Mouse (Mus musculus) embryonic facial prominence, embryonic 11.5 days (tissue): Measurements from ENCODE around the gene Rnf214. TPM values are rescaled to one million over a fixed set of nuclear protein-coding genes. Genes with fewer than 3 reads are reported as not detected.
A peak's percentile ranks its signal among the peaks of the same experiment; 100 is the strongest.

ENCODE experiments used
- ATAC-seq: fragments of 200-750 bp; cut with Nextera tagmentation; replicated peaks from 2 replicates; pipeline ENCODE4 v1.8.0; 2017; ENCODE audit warnings: low read depth; ENCODE audit not compliant: insufficient number of reproducible peaks, low FRiP score, low TSS enrichment
- DNase-seq: peaks from one replicate; pipeline ENCODE4 v3.0.0-alpha.2; 2015; ENCODE audit warnings: low spot score
- H3K27ac ChIP-seq: fragments of 300-500 bp; sonication (generic); replicated peaks from 2 replicates; pipeline ENCODE4 v1.5.1; 2014; ENCODE audit warnings: mild to moderate bottlenecking, low read depth, low read length, control low read depth
- H3K27me3 ChIP-seq: fragments of 300-500 bp; sonication (generic); 2 replicates; pipeline ENCODE4 v1.6.1; 2014; ENCODE audit warnings: mild to moderate bottlenecking, low read length, moderate library complexity, mixed read lengths; ENCODE audit not compliant: control insufficient read depth, insufficient read depth
- H3K36me3 ChIP-seq: fragments of 300-500 bp; sonication (generic); replicated peaks from 2 replicates; pipeline ENCODE4 v1.6.1; 2014; ENCODE audit warnings: low read depth, mild to moderate bottlenecking, low read length, moderate library complexity, mixed read lengths; ENCODE audit not compliant: control insufficient read depth, insufficient read depth
- H3K4me1 ChIP-seq: fragments of 300-500 bp; sonication (generic); 2 replicates; pipeline ENCODE4 v1.6.1; 2014; ENCODE audit warnings: low read length, mixed read lengths; ENCODE audit not compliant: control insufficient read depth, insufficient read depth
- H3K4me2 ChIP-seq: fragments of 300-500 bp; sonication (generic); 2 replicates; pipeline ENCODE4 v1.6.1; 2014; ENCODE audit warnings: low read depth, mild to moderate bottlenecking, control low read depth, low read length, moderate library complexity
- H3K4me3 ChIP-seq: fragments of 300-500 bp; sonication (generic); 2 replicates; pipeline ENCODE4 v1.5.1; 2014; ENCODE audit warnings: low read depth, low read length, control low read depth
- H3K9ac ChIP-seq: fragments of 300-500 bp; sonication (generic); replicated peaks from 2 replicates; pipeline ENCODE4 v1.6.1; 2014; ENCODE audit warnings: mild to moderate bottlenecking, control low read depth, low read length
- H3K9me3 ChIP-seq: fragments of 300-500 bp; sonication (generic); replicated peaks from 2 replicates; pipeline ENCODE4 v1.6.1; 2016; ENCODE audit warnings: mild to moderate bottlenecking, low read length, inconsistent platforms, mixed read lengths; ENCODE audit not compliant: control insufficient read depth
- WGBS: fragments of 180-500 bp; shearing (Covaris S2); extraction: QIAGEN DNeasy Blood & Tissue Kit; methylation state at CpG from one replicate; pipeline ENCODE4 v1.1.7; 2014; 5-methylcytosine and 5-hydroxymethylcytosine counted together
- polyA plus RNA-seq: library from polyadenylated mRNA; unstranded; fragments of >200 nt; fragmentation: Nextera tagmentation; extraction: Ambion mirVana; gene quantifications from 2 replicates; pipeline ENCODE4 v1.2.1, GENCODE M21; 2014

The Rnf214 gene
- polyA plus RNA-seq, result 53.1 and 54.4 TPM in 2 replicates

GRCm38 (mm10) chr9:45906355-45907077 lies at the start of gene Rnf214, which contains the start of gene Pcsk7:
Gene Rnf214 (minus strand): TSS chr9:45906911.
Gene Pcsk7 (plus strand): TSS chr9:45906497.
- peak within 1 kb of the TSS; percentile 86 for H3K27ac ChIP-seq
- H3K36me3 ChIP-seq, result peaks cover 4% of the 10 kb centered on the region
- no peaks in the 10 kb centered on the region for H3K9me3 ChIP-seq
- H3K4me1 ChIP-seq, result no peaks in the 10 kb centered on the region; the same call in 1 of the 2 replicates
- DNase-seq, result peak; percentile 92
- peak within 1 kb of the TSS; percentile 96 for H3K4me3 ChIP-seq
- H3K4me2 ChIP-seq, result peak within 1 kb of the TSS; percentile 75
- peak; percentile 88 for ATAC-seq
- H3K9ac ChIP-seq, result peak within 1 kb of the TSS; percentile 92
- under 1% methylated on average over 76 of the region's 80 CpGs for WGBS
- no peaks in the 10 kb centered on the region for H3K27me3 ChIP-seq

DNA sequence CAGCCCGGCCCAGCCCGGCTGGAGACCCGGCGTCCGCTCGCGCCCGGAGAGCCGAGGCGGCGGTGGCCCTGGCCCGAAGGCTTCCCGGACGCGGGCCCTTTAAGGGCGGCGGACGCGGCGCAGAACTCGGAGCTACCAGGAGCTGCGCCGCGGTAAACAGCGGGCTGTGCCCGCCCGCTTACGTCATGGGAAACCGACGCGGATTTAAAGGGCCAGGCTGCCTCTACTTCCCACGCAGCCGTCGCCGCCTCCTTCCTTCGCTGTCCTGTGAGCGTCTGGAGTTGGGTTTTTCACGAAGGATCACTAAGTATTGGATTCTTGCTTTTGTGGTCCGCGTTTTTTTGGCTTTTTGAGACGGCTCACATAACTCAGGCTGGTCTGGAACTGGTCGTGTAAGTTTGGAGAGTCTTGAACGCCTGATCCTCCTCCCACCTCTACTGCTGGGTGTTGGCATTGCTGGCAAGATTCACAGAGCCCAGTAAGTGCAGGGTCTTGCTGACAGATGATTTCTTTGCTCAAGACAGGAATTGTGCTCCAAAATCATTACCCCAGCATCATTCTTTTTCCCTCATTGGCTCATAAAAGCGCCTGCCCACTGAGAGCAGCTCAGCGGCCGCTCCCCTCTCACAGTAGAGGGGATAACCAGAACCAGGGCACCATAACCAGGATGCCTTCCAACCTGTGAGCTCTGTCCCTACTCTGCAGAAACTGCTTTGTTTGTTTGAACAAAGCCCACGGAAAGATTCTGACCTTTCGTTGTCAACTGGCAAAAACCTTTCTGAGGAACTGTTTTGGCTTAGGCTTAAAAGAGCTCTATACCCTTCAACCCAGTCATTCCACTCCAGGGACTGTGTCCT lies 48.6 kb upstream of the Rnf214 start, which contains the start of gene Sidt2:
Gene Sidt2 (minus strand): TSS at position 152 of the 857 bp plus-strand sequence.
- WGBS, result under 1% methylated on average over 46 of the region's 48 CpGs
- Histone ChIP-seq H3K4me2 (peak within 1 kb of the TSS; percentile 84), H3K9ac (peak within 1 kb of the TSS; percentile 88), H3K4me3 (peak within 1 kb of the TSS; percentile 91), H3K9me3 (no peaks in the 10 kb centered on the region), H3K27me3 (no peaks in the 10 kb centered on the region), H3K36me3 (no peaks in the 10 kb centered on the region), H3K4me1 (no peaks in the 10 kb centered on the region), H3K27ac (peak within 1 kb of the TSS; percentile 73)
- peak; percentile 89 for ATAC-seq
- DNase-seq, result peak; percentile 94

DNA sequence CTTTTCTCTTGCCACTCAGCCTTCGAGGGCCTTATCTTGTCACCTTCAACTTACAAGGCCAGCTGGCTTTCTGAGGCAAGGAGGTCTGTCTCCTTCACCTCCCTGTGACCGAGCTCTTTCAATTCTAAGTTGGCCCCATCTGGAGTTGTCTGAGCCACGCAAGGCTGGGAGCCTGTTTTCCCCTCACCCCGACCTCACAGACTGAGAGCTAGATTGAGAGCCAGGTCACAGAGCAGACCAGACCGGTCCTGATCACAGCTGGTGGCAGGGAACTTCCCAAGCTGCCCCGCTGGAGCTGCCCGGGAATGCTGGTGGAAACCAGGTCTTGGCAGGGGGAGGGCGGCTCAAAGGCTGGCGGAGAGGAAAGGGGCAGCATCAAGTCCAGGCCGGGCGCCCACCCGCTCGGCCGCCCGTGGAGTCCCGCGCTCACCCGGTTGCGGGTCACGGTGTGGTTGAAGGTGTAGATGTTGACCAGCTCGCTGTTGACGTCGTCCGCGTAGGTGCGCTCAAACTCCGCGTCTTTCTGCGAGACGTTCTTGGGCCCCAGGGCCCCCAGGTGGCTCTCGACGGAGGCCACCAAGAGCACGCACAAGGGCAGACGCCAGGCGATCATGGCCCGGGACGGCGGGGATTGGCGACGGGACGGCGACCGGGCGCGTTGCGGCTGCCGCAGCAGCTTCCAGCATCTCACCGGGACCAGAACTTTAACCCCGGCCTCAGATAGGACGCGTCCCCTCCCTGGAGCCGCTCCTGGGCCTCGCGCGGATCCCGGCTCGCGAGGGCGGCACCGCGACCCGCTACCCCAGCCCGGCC lies 47.8 kb upstream of the Rnf214 start:
- WGBS, result under 1% methylated on average over 58 of the region's 63 CpGs
- Histone ChIP-seq H3K4me2 (peak overlapping the region; percentile 84), H3K9ac (peak overlapping the region; percentile 88), H3K36me3 (no peaks in the 10 kb centered on the region), H3K4me1 (no peaks in the 10 kb centered on the region), H3K27me3 (no peaks in the 10 kb centered on the region), H3K4me3 (peak overlapping the region; percentile 91), H3K9me3 (no peaks in the 10 kb centered on the region), H3K27ac (peak overlapping the region; percentile 73)
- ATAC-seq (peak; percentile 64; the same call in 1 of the 2 replicates), DNase-seq (peak; percentile 52)

DNA sequence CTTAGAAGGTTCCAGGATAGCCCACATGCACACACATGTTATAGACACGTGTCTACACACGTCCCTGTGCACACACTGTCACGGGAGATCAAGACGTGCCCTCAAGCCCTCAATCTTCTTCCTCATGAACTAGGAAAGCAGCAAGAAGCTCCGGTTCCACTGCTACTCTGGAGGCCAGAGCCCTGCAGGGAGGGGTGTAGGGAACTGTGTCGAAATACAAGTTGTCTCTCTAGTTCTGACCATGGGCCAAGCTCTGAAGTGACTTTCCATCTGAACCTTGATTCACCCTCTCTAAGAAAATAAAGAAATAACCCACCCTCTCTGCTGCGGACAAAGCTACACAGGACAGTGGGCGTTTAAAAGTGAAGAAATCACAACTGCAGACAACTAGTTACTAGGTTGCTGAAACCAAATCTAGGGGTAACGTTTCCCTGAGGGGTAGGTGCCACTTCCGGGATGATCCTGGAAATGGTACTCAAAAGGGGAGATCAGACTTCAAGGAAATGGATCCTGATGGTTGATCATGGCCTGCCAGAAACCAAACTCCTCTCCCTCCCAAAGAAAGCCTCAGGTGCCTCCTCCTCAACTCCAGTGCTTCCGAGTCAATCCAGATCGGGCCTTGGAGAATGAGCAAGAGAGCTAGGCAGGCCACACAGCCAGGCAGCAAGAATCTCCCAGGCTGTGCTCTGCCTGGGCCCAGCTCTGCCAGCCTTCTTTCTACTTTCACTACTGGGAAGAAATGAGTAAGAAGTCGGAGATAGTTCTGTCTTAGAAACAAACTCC lies 47.0 kb upstream of the Rnf214 start:
- 56% methylated on average over 13 of the region's 13 CpGs for WGBS
- Histone ChIP-seq H3K9me3 (no peaks in the 10 kb centered on the region), H3K27me3 (no peaks in the 10 kb centered on the region), H3K27ac (no peak overlapping the region), H3K4me2 (peak overlapping the region; percentile 84), H3K4me3 (peak overlapping the region; percentile 91), H3K4me1 (no peaks in the 10 kb centered on the region), H3K9ac (peak overlapping the region; percentile 88), H3K36me3 (no peaks in the 10 kb centered on the region; the same call in 1 of the 2 replicates)
- DNase-seq, result no peak
- ATAC-seq, result no peak

DNA sequence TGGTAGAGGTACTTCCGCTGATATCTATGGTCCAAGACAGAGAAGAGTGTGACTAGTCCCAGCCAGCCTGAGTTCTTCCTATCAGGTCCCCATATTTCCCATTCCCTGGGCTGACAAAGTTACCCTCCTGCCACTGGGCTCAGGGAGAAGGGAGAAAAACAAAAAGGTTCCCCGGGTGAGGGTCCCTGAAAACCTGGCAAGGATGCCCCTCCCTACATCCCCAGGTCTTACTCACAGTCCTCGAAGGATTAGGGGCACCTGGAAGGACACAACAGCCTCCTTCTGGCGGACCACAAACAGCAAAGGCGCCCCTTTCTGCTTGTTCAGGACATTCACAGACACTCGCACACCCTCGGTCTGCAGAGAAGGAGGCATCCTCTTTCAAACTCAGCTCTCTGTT lies 46.2 kb upstream of the Rnf214 start:
- no peak overlapping the region; the same call in 1 of the 2 replicates for H3K4me2 ChIP-seq
- H3K4me1 ChIP-seq, result no peaks in the 10 kb centered on the region
- peak overlapping the region; percentile 22; the same call in 1 of the 2 replicates for H3K9ac ChIP-seq
- H3K9me3 ChIP-seq, result no peaks in the 10 kb centered on the region
- no peak overlapping the region for H3K4me3 ChIP-seq
- H3K36me3 ChIP-seq, result peaks cover 4% of the 10 kb centered on the region
- DNase-seq, result no peak
- ATAC-seq, result no peak
- no peaks in the 10 kb centered on the region for H3K27me3 ChIP-seq
- H3K27ac ChIP-seq, result no peak overlapping the region
- 78% methylated on average over 7 of the region's 7 CpGs for WGBS

DNA sequence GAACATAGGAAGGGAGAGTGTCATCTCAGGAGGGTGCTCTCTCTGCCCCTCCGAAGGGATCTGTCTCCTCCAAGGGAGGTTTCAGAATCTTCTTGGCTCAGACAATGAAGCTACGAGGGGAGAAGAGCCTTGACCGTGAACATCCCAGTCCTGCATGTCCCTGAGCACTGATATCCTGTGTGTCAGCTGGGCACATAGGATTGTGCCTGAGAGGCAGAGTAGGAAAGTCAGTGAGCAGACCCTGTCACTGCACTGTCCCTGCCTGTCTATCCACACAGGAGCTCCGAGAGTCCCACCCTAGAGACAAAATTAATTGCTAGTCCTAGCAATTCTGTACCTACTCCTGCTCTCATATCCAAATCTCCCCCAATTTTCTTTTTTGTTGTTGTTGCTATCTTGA lies 45.3 kb upstream of the Rnf214 start:
- no peaks in the 10 kb centered on the region for H3K4me1 ChIP-seq
- no peak overlapping the region for H3K27ac ChIP-seq
- peaks cover 4% of the 10 kb centered on the region for H3K36me3 ChIP-seq
- WGBS, result 83% methylated on average over 4 of the region's 4 CpGs
- no peak overlapping the region for H3K4me2 ChIP-seq
- H3K4me3 ChIP-seq, result no peak overlapping the region
- no peak overlapping the region for H3K9ac ChIP-seq
- H3K9me3 ChIP-seq, result no peaks in the 10 kb centered on the region
- H3K27me3 ChIP-seq, result no peaks in the 10 kb centered on the region
- DNase-seq, result no peak
- no peak for ATAC-seq

- H3K4me1 ChIP-seq, result no peaks in the 10 kb centered on the region
- no peaks in the 10 kb centered on the region for H3K9me3 ChIP-seq
- H3K27ac ChIP-seq, result no peak overlapping the region
- H3K36me3 ChIP-seq, result peaks cover 4% of the 10 kb centered on the region
- no peak overlapping the region for H3K4me2 ChIP-seq
- no peak overlapping the region for H3K9ac ChIP-seq
- H3K27me3 ChIP-seq, result no peaks in the 10 kb centered on the region
- DNase-seq (no peak), ATAC-seq (no peak)
- 89% methylated on average over 10 of the region's 10 CpGs for WGBS
- no peak overlapping the region for H3K4me3 ChIP-seq
Measured at GRCm38 (mm10) chr9:45946872-45947183, 40.1 kb upstream of the Rnf214 start.
